Mouse (Mus musculus): Measurements from ENCODE around the gene Ccdc83. TPM values are rescaled to one million over a fixed set of nuclear protein-coding genes. Genes with fewer than 3 reads are reported as not detected.
A peak's percentile ranks its signal among the peaks of the same experiment; 100 is the strongest.
"Not testable (repeated sequence)": the region's sequence is repeated elsewhere in the genome, so short reads cannot be mapped to it uniquely, and the experiment has no call there.

Gene Ccdc83
- polyA plus RNA-seq, 1 experiment = not detected

GRCm38 (mm10) chr7:90243151-90243550 lies 22.4 kb downstream of the Ccdc83 start:
- no peak for DNase-seq
- Histone ChIP-seq H3K36me3 (ENCODE audit: control insufficient read depth, insufficient read depth, low read length) (no peaks in the 10 kb centered on the region), H3K27me3 (ENCODE audit: control insufficient read depth, insufficient read depth, low read length) (no peaks in the 10 kb centered on the region), H3K27ac (ENCODE audit: control insufficient read depth, insufficient read depth, low read length) (no peak overlapping the region), H3K4me1 (replicated peaks; ENCODE audit: control insufficient read depth, insufficient read depth, low read length) (no peaks in the 10 kb centered on the region), H3K4me3 (ENCODE audit: control insufficient read depth, insufficient read depth, low read length) (no peak overlapping the region)
- WGBS = 60% methylated on average over 6 of the region's 6 CpGs
- no peak for TF ChIP-seq CTCF (IDR thresholded peaks at IDR 0.05; ENCODE audit: borderline replicate concordance, control insufficient read depth, extremely low read depth, insufficient read depth, low read length, poor library complexity)
- TF ChIP-seq POLR2A (IDR thresholded peaks at IDR 0.05; ENCODE audit: control insufficient read depth, extremely low read depth, insufficient read depth, low read length, poor library complexity) = no peak

GRCm38 (mm10) chr7:90236289-90236905 lies 29.2 kb downstream of the Ccdc83 start:
- no peaks in the 10 kb centered on the region for H3K36me3 ChIP-seq (ENCODE audit: control insufficient read depth, insufficient read depth, low read length)
- no peak for DNase-seq
- H3K4me3 ChIP-seq (ENCODE audit: control insufficient read depth, insufficient read depth, low read length) = no peak overlapping the region
- H3K27me3 ChIP-seq (ENCODE audit: control insufficient read depth, insufficient read depth, low read length) = no peaks in the 10 kb centered on the region
- no peaks in the 10 kb centered on the region for H3K4me1 ChIP-seq (replicated peaks; ENCODE audit: control insufficient read depth, insufficient read depth, low read length)
- TF ChIP-seq POLR2A (IDR thresholded peaks at IDR 0.05; ENCODE audit: control insufficient read depth, extremely low read depth, insufficient read depth, low read length, poor library complexity) (no peak), CTCF (IDR thresholded peaks at IDR 0.05; ENCODE audit: borderline replicate concordance, control insufficient read depth, extremely low read depth, insufficient read depth, low read length, poor library complexity) (no peak)
- H3K27ac ChIP-seq (ENCODE audit: control insufficient read depth, insufficient read depth, low read length) = no peak overlapping the region
- 50% methylated on average over 4 of the region's 4 CpGs for WGBS

DNA sequence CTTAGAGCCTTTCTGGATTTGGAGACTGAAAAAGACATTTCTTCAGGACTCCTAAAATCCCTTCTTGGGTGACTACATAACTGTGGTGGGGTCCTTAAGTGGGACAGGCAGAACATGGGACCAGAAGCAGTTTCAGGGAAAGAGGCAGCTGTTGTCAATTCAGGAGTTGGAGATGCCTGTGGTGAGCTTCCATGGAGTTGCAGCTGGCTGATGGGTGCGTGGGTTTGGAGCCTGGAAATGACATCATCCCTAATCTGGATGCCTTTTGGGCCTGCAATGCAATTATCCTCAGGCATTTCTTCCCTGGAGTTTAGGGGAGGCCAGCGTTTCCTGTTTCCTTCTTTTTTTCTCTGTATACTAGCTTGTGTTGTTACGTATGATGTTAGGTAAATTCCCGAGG lies 31.7 kb downstream of the Ccdc83 start:
- H3K27me3 ChIP-seq (ENCODE audit: control insufficient read depth, insufficient read depth, low read length) = no peaks in the 10 kb centered on the region
- no peaks in the 10 kb centered on the region for H3K36me3 ChIP-seq (ENCODE audit: control insufficient read depth, insufficient read depth, low read length)
- no peak for TF ChIP-seq CTCF (IDR thresholded peaks at IDR 0.05; ENCODE audit: borderline replicate concordance, control insufficient read depth, extremely low read depth, insufficient read depth, low read length, poor library complexity)
- no peak for TF ChIP-seq POLR2A (IDR thresholded peaks at IDR 0.05; ENCODE audit: control insufficient read depth, extremely low read depth, insufficient read depth, low read length, poor library complexity)
- no peak for DNase-seq
- no peaks in the 10 kb centered on the region for H3K4me1 ChIP-seq (replicated peaks; ENCODE audit: control insufficient read depth, insufficient read depth, low read length)
- no peak overlapping the region for H3K27ac ChIP-seq (ENCODE audit: control insufficient read depth, insufficient read depth, low read length)
- no peak overlapping the region for H3K4me3 ChIP-seq (ENCODE audit: control insufficient read depth, insufficient read depth, low read length)
- 68% methylated on average over 4 of the region's 4 CpGs for WGBS

GRCm38 (mm10) chr7:90231431-90231830 lies 34.1 kb downstream of the Ccdc83 start:
- H3K27me3 ChIP-seq (ENCODE audit: control insufficient read depth, insufficient read depth, low read length) = no peaks in the 10 kb centered on the region
- H3K4me1 ChIP-seq (replicated peaks; ENCODE audit: control insufficient read depth, insufficient read depth, low read length) = no peaks in the 10 kb centered on the region
- WGBS = 77% methylated on average over 9 of the region's 9 CpGs
- H3K36me3 ChIP-seq (ENCODE audit: control insufficient read depth, insufficient read depth, low read length) = no peaks in the 10 kb centered on the region
- TF ChIP-seq POLR2A (IDR thresholded peaks at IDR 0.05; ENCODE audit: control insufficient read depth, extremely low read depth, insufficient read depth, low read length, poor library complexity) (no peak), CTCF (IDR thresholded peaks at IDR 0.05; ENCODE audit: borderline replicate concordance, control insufficient read depth, extremely low read depth, insufficient read depth, low read length, poor library complexity) (no peak)
- no peak for DNase-seq
- no peak overlapping the region for H3K27ac ChIP-seq (ENCODE audit: control insufficient read depth, insufficient read depth, low read length)
- no peak overlapping the region for H3K4me3 ChIP-seq (ENCODE audit: control insufficient read depth, insufficient read depth, low read length)

GRCm38 (mm10) chr7:90228884-90229283 lies 36.7 kb downstream of the Ccdc83 start:
- H3K4me1 ChIP-seq (replicated peaks; ENCODE audit: control insufficient read depth, insufficient read depth, low read length); H3K27me3 ChIP-seq (ENCODE audit: control insufficient read depth, insufficient read depth, low read length); H3K4me3 ChIP-seq (ENCODE audit: control insufficient read depth, insufficient read depth, low read length); H3K36me3 ChIP-seq (ENCODE audit: control insufficient read depth, insufficient read depth, low read length); H3K27ac ChIP-seq (ENCODE audit: control insufficient read depth, insufficient read depth, low read length): not testable (repeated sequence)
- peak; percentile 22 for DNase-seq

- DNase-seq = no peak
- 90% methylated on average over 4 of the region's 4 CpGs for WGBS
- Histone ChIP-seq H3K4me3 (ENCODE audit: control insufficient read depth, insufficient read depth, low read length) (no peak overlapping the region), H3K36me3 (ENCODE audit: control insufficient read depth, insufficient read depth, low read length) (no peaks in the 10 kb centered on the region), H3K4me1 (replicated peaks; ENCODE audit: control insufficient read depth, insufficient read depth, low read length) (no peaks in the 10 kb centered on the region), H3K27ac (ENCODE audit: control insufficient read depth, insufficient read depth, low read length) (no peak overlapping the region), H3K27me3 (ENCODE audit: control insufficient read depth, insufficient read depth, low read length) (no peaks in the 10 kb centered on the region)
- TF ChIP-seq CTCF (IDR thresholded peaks at IDR 0.05; ENCODE audit: borderline replicate concordance, control insufficient read depth, extremely low read depth, insufficient read depth, low read length, poor library complexity) (no peak), POLR2A (IDR thresholded peaks at IDR 0.05; ENCODE audit: control insufficient read depth, extremely low read depth, insufficient read depth, low read length, poor library complexity) (no peak)
Measured at GRCm38 (mm10) chr7:90228075-90228474, 37.5 kb downstream of the Ccdc83 start.

- no peak for DNase-seq
- Histone ChIP-seq H3K36me3 (ENCODE audit: control insufficient read depth, insufficient read depth, low read length) (no peaks in the 10 kb centered on the region), H3K27ac (ENCODE audit: control insufficient read depth, insufficient read depth, low read length) (no peak overlapping the region), H3K4me1 (replicated peaks; ENCODE audit: control insufficient read depth, insufficient read depth, low read length) (no peaks in the 10 kb centered on the region), H3K27me3 (ENCODE audit: control insufficient read depth, insufficient read depth, low read length) (no peaks in the 10 kb centered on the region), H3K4me3 (ENCODE audit: control insufficient read depth, insufficient read depth, low read length) (no peak overlapping the region)
- TF ChIP-seq POLR2A (IDR thresholded peaks at IDR 0.05; ENCODE audit: control insufficient read depth, extremely low read depth, insufficient read depth, low read length, poor library complexity) (no peak), CTCF (IDR thresholded peaks at IDR 0.05; ENCODE audit: borderline replicate concordance, control insufficient read depth, extremely low read depth, insufficient read depth, low read length, poor library complexity) (no peak)
- WGBS = 69% methylated on average over 2 of the region's 2 CpGs
Measured at GRCm38 (mm10) chr7:90221487-90221886, 44.1 kb downstream of the Ccdc83 start.
